Mouse (Mus musculus): ENCODE data around the gene Zfp976. TPM values are rescaled to one million over a fixed set of nuclear protein-coding genes. Genes with fewer than 3 reads are reported as not detected.

Gene Zfp976
- polyA plus RNA-seq, 1 experiment from 2014 or later, result 3.6 TPM

Small RNA genes within 50 kb of the gene (microRNA-seq; reads per million reads assigned to microRNA genes)
- not detected for gene Gm24938

Other genes starting within 250 kb of the Zfp976 start
- gene 4933421I07Rik, start 194.5 kb downstream of the Zfp976 start, polyA plus RNA-seq (2015; fragmentation: Nextera tagmentation; extraction: Ambion mirVana), result not detected in 2 replicates
- 12.4 and 14.7 TPM in 2 replicates for gene Zfp141, start 136.8 kb downstream of the Zfp976 start, polyA plus RNA-seq (2015; fragmentation: Nextera tagmentation; extraction: Ambion mirVana)
- gene Gm21028, start 64.0 kb downstream of the Zfp976 start, polyA plus RNA-seq (2015; fragmentation: Nextera tagmentation; extraction: Ambion mirVana), result not detected in 2 replicates
- 1.9 and 2.3 TPM in 2 replicates for gene Zfp977, start 50.0 kb downstream of the Zfp976 start, polyA plus RNA-seq (2015; fragmentation: Nextera tagmentation; extraction: Ambion mirVana)
- gene Zfp975, start 50.2 kb upstream of the Zfp976 start, polyA plus RNA-seq (2015; fragmentation: Nextera tagmentation; extraction: Ambion mirVana), result 9.5 TPM in 2 replicates
- gene Gm17067, start 84.4 kb upstream of the Zfp976 start, polyA plus RNA-seq (2015; fragmentation: Nextera tagmentation; extraction: Ambion mirVana), result not detected in 2 replicates
- not detected in 2 replicates for gene Vmn2r62, start 150.9 kb upstream of the Zfp976 start, polyA plus RNA-seq (2015; fragmentation: Nextera tagmentation; extraction: Ambion mirVana)
- gene Gm2381, start 224.6 kb upstream of the Zfp976 start, polyA plus RNA-seq (2015; fragmentation: Nextera tagmentation; extraction: Ambion mirVana), result not detected in 2 replicates

All from embryonic facial prominence, embryonic 13.5 days (tissue).